Mouse (Mus musculus) heart, embryonic 14.5 days (tissue): ENCODE data around the gene Gm21976. TPM values are rescaled to one million over a fixed set of nuclear protein-coding genes. Genes with fewer than 3 reads are reported as not detected.

Experiments
- ATAC-seq: fragments of 200-750 bp; cut with Nextera tagmentation; 2 replicates; pipeline ENCODE4 v1.8.0; 2017; ENCODE audit warnings: low read depth, moderate TSS enrichment; ENCODE audit not compliant: insufficient number of reproducible peaks, insufficient read depth, low FRiP score
- H3K27ac ChIP-seq, 2 experiments: fragments of 200-500 bp in 1 of 2; fragments of 300-500 bp in 1 of 2; sonication (generic) in 1 of 2; replicated peaks in 1 of 2; 2 replicates each; pipeline ENCODE4 v1.5.1; 2012 to 2014; ENCODE audit warnings: low read depth in 2 of 2, low read length in 2 of 2, control low read depth in 1 of 2, mild to moderate bottlenecking in 1 of 2, mixed read lengths in 1 of 2; ENCODE audit not compliant: control insufficient read depth in 1 of 2, insufficient read depth in 1 of 2
- H3K27me3 ChIP-seq: fragments of 300-500 bp; sonication (generic); 2 replicates; pipeline ENCODE4 v1.6.1; 2014; ENCODE audit warnings: mild to moderate bottlenecking, low read length, control low read depth; ENCODE audit not compliant: control insufficient read depth, insufficient read depth
- H3K36me3 ChIP-seq: fragments of 300-500 bp; sonication (generic); 2 replicates; pipeline ENCODE4 v1.6.1; 2014; ENCODE audit warnings: mild to moderate bottlenecking, control low read depth, low read length, mixed read lengths; ENCODE audit not compliant: control insufficient read depth, insufficient read depth
- H3K4me1 ChIP-seq, 2 experiments: fragments of 200-500 bp in 1 of 2; fragments of 300-500 bp in 1 of 2; sonication (generic) in 1 of 2; 2 replicates each; pipeline ENCODE4 v1.6.1; 2012 to 2014; ENCODE audit warnings: low read length in 2 of 2, control low read depth in 1 of 2, mixed read lengths in 1 of 2; ENCODE audit not compliant: control insufficient read depth in 2 of 2, insufficient read depth in 2 of 2
- H3K4me2 ChIP-seq: fragments of 300-500 bp; sonication (generic); 2 replicates; pipeline ENCODE4 v1.6.1; 2014; ENCODE audit warnings: mild to moderate bottlenecking, low read length
- H3K4me3 ChIP-seq, 2 experiments: fragments of 200-500 bp in 1 of 2; fragments of 300-500 bp in 1 of 2; sonication (generic) in 1 of 2; 2 replicates each; pipeline ENCODE4 v1.5.1; 2012 to 2014; ENCODE audit warnings: low read length in 2 of 2, mild to moderate bottlenecking in 2 of 2, control low read depth in 1 of 2, low read depth in 1 of 2, moderate library complexity in 1 of 2; ENCODE audit not compliant: control insufficient read depth in 1 of 2, insufficient read depth in 1 of 2
- H3K9ac ChIP-seq: fragments of 300-500 bp; sonication (generic); 2 replicates; pipeline ENCODE4 v1.6.1; 2014; ENCODE audit warnings: mild to moderate bottlenecking, low read length
- H3K9me3 ChIP-seq: fragments of 300-500 bp; sonication (generic); 2 replicates; pipeline ENCODE4 v1.6.1; 2016; ENCODE audit warnings: low read length, control low read depth; ENCODE audit not compliant: control insufficient read depth
- WGBS: fragments of 180-500 bp; shearing (Covaris S2); extraction: QIAGEN DNeasy Blood & Tissue Kit; methylation state at CpG from one replicate; pipeline ENCODE4 v1.1.7; 2014; 5-methylcytosine and 5-hydroxymethylcytosine counted together
- polyA plus RNA-seq: library from polyadenylated mRNA; unstranded; fragments of >200 nt; fragmentation: Nextera tagmentation; extraction: Ambion mirVana; gene quantifications from 2 replicates; pipeline ENCODE4 v1.2.1, GENCODE M21; 2014

Gm21976 gene
- polyA plus RNA-seq, result not detected in 2 replicates

GRCm38 (mm10) chr13:98279686-98280085 lies at the start of gene Gm21976:
Gene Gm21976 (plus strand): TSS chr13:98279887.
- H3K36me3 ChIP-seq, result peaks cover 5% of the 10 kb centered on the region
- no peaks in the 10 kb centered on the region for H3K9me3 ChIP-seq
- H3K4me2 ChIP-seq, result no peak within 1 kb of the TSS
- H3K9ac ChIP-seq, result no peak within 1 kb of the TSS
- H3K4me3 ChIP-seq, result no peak within 1 kb of the TSS
- no peak for ATAC-seq
- H3K4me1 ChIP-seq, result peaks cover 4 to 13% of the 10 kb centered on the region in 2 experiments; a peak in 2 of 4 replicates
- H3K27me3 ChIP-seq, result no peaks in the 10 kb centered on the region
- WGBS, result 83% methylated on average over 5 of the region's 5 CpGs
- no peak within 1 kb of the TSS for H3K27ac ChIP-seq

GRCm38 (mm10) chr13:98230511-98230910 lies 49.2 kb upstream of the Gm21976 start:
- no peak for ATAC-seq
- Histone ChIP-seq H3K27me3 (no peaks in the 10 kb centered on the region), H3K9me3 (no peaks in the 10 kb centered on the region), H3K27ac (no peak overlapping the region), H3K4me3 (no peak overlapping the region), H3K4me1 (no peaks in the 10 kb centered on the region), H3K36me3 (no peaks in the 10 kb centered on the region), H3K9ac (no peak overlapping the region), H3K4me2 (no peak overlapping the region)
- WGBS, result 85% methylated on average over 1 of the region's 1 CpGs

GRCm38 (mm10) chr13:98235451-98235850 lies 44.2 kb upstream of the Gm21976 start:
- Histone ChIP-seq H3K36me3 (no peaks in the 10 kb centered on the region), H3K9me3 (no peaks in the 10 kb centered on the region), H3K27me3 (no peaks in the 10 kb centered on the region), H3K27ac (no peak overlapping the region), H3K9ac (no peak overlapping the region), H3K4me1 (no peaks in the 10 kb centered on the region), H3K4me2 (no peak overlapping the region), H3K4me3 (no peak overlapping the region)
- 53% methylated on average over 6 of the region's 6 CpGs for WGBS
- ATAC-seq, result no peak

- WGBS, result 17% methylated on average over 12 of the region's 12 CpGs
- Histone ChIP-seq H3K9me3 (no peaks in the 10 kb centered on the region), H3K36me3 (no peaks in the 10 kb centered on the region), H3K4me2 (no peak overlapping the region), H3K27me3 (no peaks in the 10 kb centered on the region), H3K9ac (no peak overlapping the region), H3K4me3 (no peak overlapping the region), H3K4me1 (0 out of 4 replicates have a peak, but pooled peaks cover 0 to 2% of the 10 kb centered on the region in 2 experiments), H3K27ac (no peak overlapping the region)
- ATAC-seq, result no peak
These were observed 39.6 kb upstream of the Gm21976 start for GRCm38 (mm10) chr13:98239978-98240641.

GRCm38 (mm10) chr13:98241531-98242282 lies 38.0 kb upstream of the Gm21976 start:
- H3K9me3 ChIP-seq, result no peaks in the 10 kb centered on the region
- no peaks in the 10 kb centered on the region for H3K36me3 ChIP-seq
- no peak overlapping the region for H3K4me3 ChIP-seq
- no peaks in the 10 kb centered on the region for H3K27me3 ChIP-seq
- no peak overlapping the region for H3K9ac ChIP-seq
- no peak for ATAC-seq
- H3K4me1 ChIP-seq, result 0 out of 4 replicates have a peak, but pooled peaks cover 0 to 2% of the 10 kb centered on the region in 2 experiments
- H3K27ac ChIP-seq, result no peak overlapping the region
- H3K4me2 ChIP-seq, result no peak overlapping the region
- 70% methylated on average over 9 of the region's 9 CpGs for WGBS

- ATAC-seq, result no peak
- Histone ChIP-seq H3K4me2 (no peak overlapping the region), H3K4me3 (no peak overlapping the region), H3K9ac (no peak overlapping the region), H3K27me3 (no peaks in the 10 kb centered on the region), H3K36me3 (peaks cover 28% of the 10 kb centered on the region), H3K27ac (no peak overlapping the region), H3K9me3 (no peaks in the 10 kb centered on the region), H3K4me1 (0 out of 4 replicates have a peak, but pooled peaks cover 0 to 2% of the 10 kb centered on the region in 2 experiments)
- 73% methylated on average over 4 of the region's 5 CpGs for WGBS
These were observed 34.9 kb upstream of the Gm21976 start for GRCm38 (mm10) chr13:98244571-98245350.

- Histone ChIP-seq H3K27me3 (no peaks in the 10 kb centered on the region), H3K9ac (no peak overlapping the region), H3K9me3 (no peaks in the 10 kb centered on the region), H3K4me3 (no peak overlapping the region), H3K27ac (no peak overlapping the region), H3K4me1 (0 out of 4 replicates have a peak, but pooled peaks cover 0 to 2% of the 10 kb centered on the region in 2 experiments), H3K36me3 (peaks cover 34% of the 10 kb centered on the region), H3K4me2 (no peak overlapping the region)
- 77% methylated on average over 7 of the region's 7 CpGs for WGBS
- no peak for ATAC-seq
These were observed 34.3 kb upstream of the Gm21976 start for GRCm38 (mm10) chr13:98245386-98245785.
